Mouse (Mus musculus) erythroblast, adult 5-6 weeks (primary cell): ENCODE results near the gene Gm7945. TPM values are rescaled to one million over a fixed set of nuclear protein-coding genes. Genes with fewer than 3 reads are reported as not detected.
"Not testable (repeated sequence)": the region's sequence is repeated elsewhere in the genome, so short reads cannot be mapped to it uniquely, and the experiment has no call there.

Experiments used
- ATAC-seq: replicated peaks from 2 replicates; pipeline ENCODE4 v1.8.0; 2016; ENCODE audit warnings: moderate number of reproducible peaks, mild to moderate bottlenecking, moderate TSS enrichment, inconsistent platforms; ENCODE audit not compliant: poor library complexity, low FRiP score, severe bottlenecking
- total RNA-seq, 2 experiments: library from RNA; stranded (forward) in 1 of 2; stranded (reverse) in 1 of 2; fragments of 150-400 nt in 1 of 2; fragments of 200-764, 138-1000 nt in 1 of 2; gene quantifications; 2 replicates each; pipeline versions ENCODE4 v1.2.3 to v1.2.4; 2015 to 2017; ENCODE audit warnings: low replicate concordance in 2 of 2

Gene Gm7945
- total RNA-seq (2015; ENCODE audit: low replicate concordance) = not detected in 2 replicates
- not detected in 2 replicates for total RNA-seq (2017; ENCODE audit: low replicate concordance)

DNA sequence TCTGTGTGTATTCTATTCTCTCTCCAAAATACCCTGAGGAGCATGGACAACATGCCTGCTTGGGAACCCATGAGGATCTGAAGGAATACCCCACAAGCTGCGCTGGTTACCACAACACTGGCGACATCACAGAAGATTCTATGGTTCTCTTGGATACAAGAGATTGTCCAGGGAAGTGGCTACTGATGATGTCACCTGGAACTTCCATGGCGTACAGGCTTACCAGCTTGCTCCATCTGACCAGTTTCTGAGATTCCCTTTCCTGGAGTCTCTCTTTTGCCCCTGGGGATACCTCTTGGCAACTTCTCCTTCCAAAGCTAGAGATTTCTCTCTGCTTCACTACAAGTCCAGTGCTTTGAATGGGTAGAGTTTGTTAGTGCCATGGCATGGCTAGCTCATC is at the start of gene Gm7945:
Gm7945 (minus strand) TSS at position 101 of the 400 bp plus-strand sequence.
- not testable (repeated sequence) for ATAC-seq

DNA sequence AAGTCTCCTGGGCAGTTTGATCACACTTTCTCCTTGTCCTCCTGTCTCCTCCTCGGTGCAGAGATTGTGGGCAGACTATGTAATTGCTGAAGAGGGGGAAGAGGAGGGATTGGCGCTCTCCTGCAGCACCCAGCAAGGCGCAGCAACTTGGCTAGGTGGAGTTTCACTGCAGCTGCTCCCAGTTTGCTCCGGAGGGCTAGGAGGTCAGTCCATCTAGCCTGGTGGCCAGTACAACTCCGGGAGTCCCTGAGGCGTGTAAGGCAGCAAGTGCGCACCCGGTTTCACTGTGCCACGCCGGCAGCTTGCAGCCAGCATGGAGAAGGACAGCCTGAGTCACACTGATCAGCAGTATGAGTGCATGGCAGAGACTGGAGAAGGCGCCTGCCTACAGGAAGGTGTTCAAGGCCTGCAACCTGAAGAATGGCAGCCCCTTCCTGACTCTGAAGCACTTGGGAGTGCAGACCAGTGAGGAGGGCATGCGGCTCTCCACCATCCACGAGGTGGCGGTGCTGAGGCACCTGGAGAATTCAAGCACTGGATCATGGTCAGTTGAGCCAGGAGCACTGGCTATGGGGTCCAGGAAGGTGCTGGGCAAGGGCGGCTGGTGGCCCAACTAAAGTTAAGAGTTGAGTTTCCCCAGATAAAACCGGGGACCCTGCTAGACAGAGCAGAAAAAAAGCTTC is 39.4 kb upstream of the Gm7945 start:
- ATAC-seq = not testable (repeated sequence)

DNA sequence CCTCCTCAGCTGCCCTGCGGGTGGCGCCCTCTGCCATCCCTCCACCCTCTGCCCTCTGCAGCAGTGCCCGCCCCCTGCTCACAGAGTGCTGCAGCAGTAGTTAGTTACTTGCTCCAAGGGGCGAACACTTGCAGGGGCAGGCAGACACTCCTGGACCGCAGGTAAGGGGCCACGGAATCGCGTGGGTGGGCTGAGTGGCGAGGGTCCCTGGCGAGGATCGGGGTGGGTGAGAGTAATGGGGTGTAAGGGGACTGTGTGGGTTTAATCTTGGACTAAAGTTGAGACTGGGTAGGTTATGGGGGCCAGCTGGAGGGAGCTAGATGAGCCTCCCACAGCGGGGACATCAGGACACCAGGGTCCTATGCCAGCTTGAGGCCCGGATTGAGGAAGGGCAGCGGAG is 38.5 kb upstream of the Gm7945 start:
- not testable (repeated sequence) for ATAC-seq

DNA sequence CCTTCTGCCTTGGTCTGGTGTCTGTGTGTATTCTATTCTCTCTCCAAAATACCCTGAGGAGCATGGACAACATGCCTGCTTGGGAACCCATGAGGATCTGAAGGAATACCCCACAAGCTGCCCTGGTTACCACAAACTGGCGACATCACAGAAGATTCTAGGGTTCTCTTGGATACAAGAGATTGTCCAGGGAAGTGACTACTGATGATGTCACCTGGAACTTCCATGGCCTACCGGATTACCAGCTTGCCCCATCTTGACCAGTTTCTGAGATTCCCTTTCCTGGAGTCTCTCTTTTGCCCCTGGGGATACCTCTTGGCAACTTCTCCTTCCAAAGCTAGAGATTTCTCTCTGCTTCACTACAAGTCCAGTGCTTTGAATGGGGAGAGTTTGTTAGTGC is 22.0 kb upstream of the Gm7945 start, which contains the start of gene Gm6482:
Gm6482 (minus strand) TSS at position 101 of the 400 bp plus-strand sequence.
- ATAC-seq = not testable (repeated sequence)

DNA sequence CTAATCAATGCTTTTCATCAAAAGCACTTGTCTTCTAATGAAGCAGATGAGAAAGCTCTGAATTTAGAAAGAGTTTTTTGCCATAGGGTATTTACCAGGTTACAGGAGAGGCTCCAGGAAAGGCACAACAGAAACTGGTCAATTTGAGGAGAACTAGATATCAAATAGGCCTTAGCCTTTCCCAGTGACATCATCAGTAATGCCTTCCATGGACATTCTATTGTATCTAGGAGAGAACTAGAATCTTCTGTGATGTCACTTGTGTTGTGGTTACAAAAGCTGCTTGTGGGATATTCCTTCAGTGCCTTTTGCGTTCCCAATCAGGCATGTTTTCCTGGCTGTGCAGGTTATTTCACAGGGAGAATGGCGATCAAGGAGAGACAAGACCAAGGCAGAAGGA is 37.9 kb downstream of the Gm7945 start, which contains the start of gene Gm5798:
Gm5798 (plus strand) TSS at position 301 of the 400 bp plus-strand sequence.
- not testable (repeated sequence) for ATAC-seq

Other genes starting within 250 kb of the Gm7945 start
- not detected in 2 replicates for gene Mbl1, start 234.9 kb downstream of the Gm7945 start, total RNA-seq (2015; ENCODE audit: low replicate concordance)
- not detected in 2 replicates for gene Mbl1, start 234.9 kb downstream of the Gm7945 start, total RNA-seq (2017; ENCODE audit: low replicate concordance)
- gene Sftpd, start 201.2 kb downstream of the Gm7945 start, total RNA-seq (2015; ENCODE audit: low replicate concordance) = not detected in 2 replicates
- gene Sftpd, start 201.2 kb downstream of the Gm7945 start, total RNA-seq (2017; ENCODE audit: low replicate concordance) = not detected in 2 replicates
- gene Gm2832, start 107.6 kb downstream of the Gm7945 start, total RNA-seq (2015; ENCODE audit: low replicate concordance) = not detected in 2 replicates
- not detected in 2 replicates for gene Gm2832, start 107.6 kb downstream of the Gm7945 start, total RNA-seq (2017; ENCODE audit: low replicate concordance)
- not detected in 2 replicates for gene Gm5798, start 37.8 kb downstream of the Gm7945 start, total RNA-seq (2015; ENCODE audit: low replicate concordance)
- not detected in 2 replicates for gene Gm5798, start 37.8 kb downstream of the Gm7945 start, total RNA-seq (2017; ENCODE audit: low replicate concordance)
- not detected in 2 replicates for gene Gm6482, start 21.9 kb upstream of the Gm7945 start, total RNA-seq (2015; ENCODE audit: low replicate concordance)
- gene Gm6482, start 21.9 kb upstream of the Gm7945 start, total RNA-seq (2017; ENCODE audit: low replicate concordance) = not detected in 2 replicates
- gene Gm7954, start 67.1 kb upstream of the Gm7945 start, total RNA-seq (2015; ENCODE audit: low replicate concordance) = not detected in 2 replicates
- gene Gm7954, start 67.1 kb upstream of the Gm7945 start, total RNA-seq (2017; ENCODE audit: low replicate concordance) = not detected in 2 replicates
- not detected in 2 replicates for gene Gm3486, start 103.1 kb upstream of the Gm7945 start, total RNA-seq (2015; ENCODE audit: low replicate concordance)
- not detected in 2 replicates for gene Gm3486, start 103.1 kb upstream of the Gm7945 start, total RNA-seq (2017; ENCODE audit: low replicate concordance)
- gene Gm7970, start 169.2 kb upstream of the Gm7945 start, total RNA-seq (2015; ENCODE audit: low replicate concordance) = not detected in 2 replicates
- not detected in 2 replicates for gene Gm7970, start 169.2 kb upstream of the Gm7945 start, total RNA-seq (2017; ENCODE audit: low replicate concordance)
- gene 1700049E17Rik2, start 186.8 kb upstream of the Gm7945 start, total RNA-seq (2015; ENCODE audit: low replicate concordance) = not detected in 2 replicates
- 0.28 TPM in 1 of 2 replicates, not detected in the other for gene 1700049E17Rik2, start 186.8 kb upstream of the Gm7945 start, total RNA-seq (2017; ENCODE audit: low replicate concordance)
- gene Gm3072, start 238.2 kb upstream of the Gm7945 start, total RNA-seq (2015; ENCODE audit: low replicate concordance) = not detected in 2 replicates
- gene Gm3072, start 238.2 kb upstream of the Gm7945 start, total RNA-seq (2017; ENCODE audit: low replicate concordance) = not detected in 2 replicates